Mouse (Mus musculus): ENCODE results near the gene Chst13. TPM values are rescaled to one million over a fixed set of nuclear protein-coding genes. Genes with fewer than 3 reads are reported as not detected.

Gene Chst13
- polyA plus RNA-seq, 1 experiment: not detected

GRCm38 (mm10) chr6:90317510-90318258 lies 7.3 kb downstream of the Chst13 start:
- H3K27ac ChIP-seq (ENCODE audit: insufficient read depth, low read length): no peak overlapping the region
- H3K4me3 ChIP-seq (ENCODE audit: low read depth, low read length): no peak overlapping the region
- TF ChIP-seq POLR2A (IDR thresholded peaks at IDR 0.05; ENCODE audit: insufficient read depth, low read length): no peak
- no peak for TF ChIP-seq EP300 (IDR thresholded peaks at IDR 0.05; ENCODE audit: insufficient read depth, low read depth, low read length)
- no peak for TF ChIP-seq CTCF (IDR thresholded peaks at IDR 0.05; ENCODE audit: low read depth, low read length)
- no peaks in the 10 kb centered on the region for H3K36me3 ChIP-seq (ENCODE audit: control insufficient read depth, insufficient read depth, low read length, poor library complexity, severe bottlenecking)
- no peak overlapping the region for H3K9ac ChIP-seq (ENCODE audit: low read depth, poor library complexity, severe bottlenecking)
- no peaks in the 10 kb centered on the region for H3K4me1 ChIP-seq (ENCODE audit: control insufficient read depth, insufficient read depth, low read length)
- H3K9me3 ChIP-seq (replicated peaks; ENCODE audit: control insufficient read depth, insufficient read depth, low read length, poor library complexity, severe bottlenecking): peaks cover 5% of the 10 kb centered on the region; the same call in 1 of the 2 replicates
- H3K27me3 ChIP-seq (ENCODE audit: control insufficient read depth, insufficient read depth, low read length, poor library complexity, severe bottlenecking): no peaks in the 10 kb centered on the region

GRCm38 (mm10) chr6:90315961-90316360 lies 9.0 kb downstream of the Chst13 start:
- Histone ChIP-seq H3K4me3 (ENCODE audit: low read depth, low read length) (no peak overlapping the region), H3K4me1 (ENCODE audit: control insufficient read depth, insufficient read depth, low read length) (no peaks in the 10 kb centered on the region), H3K36me3 (ENCODE audit: control insufficient read depth, insufficient read depth, low read length, poor library complexity, severe bottlenecking) (no peaks in the 10 kb centered on the region), H3K27me3 (ENCODE audit: control insufficient read depth, insufficient read depth, low read length, poor library complexity, severe bottlenecking) (no peaks in the 10 kb centered on the region), H3K9me3 (replicated peaks; ENCODE audit: control insufficient read depth, insufficient read depth, low read length, poor library complexity, severe bottlenecking) (peaks cover 17% of the 10 kb centered on the region), H3K9ac (ENCODE audit: low read depth, poor library complexity, severe bottlenecking) (no peak overlapping the region), H3K27ac (ENCODE audit: insufficient read depth, low read length) (no peak overlapping the region)
- TF ChIP-seq EP300 (IDR thresholded peaks at IDR 0.05; ENCODE audit: insufficient read depth, low read depth, low read length) (no peak), CTCF (IDR thresholded peaks at IDR 0.05; ENCODE audit: low read depth, low read length) (no peak), POLR2A (IDR thresholded peaks at IDR 0.05; ENCODE audit: insufficient read depth, low read length) (no peak)

- Histone ChIP-seq H3K27me3 (ENCODE audit: control insufficient read depth, insufficient read depth, low read length, poor library complexity, severe bottlenecking) (peaks cover 7% of the 10 kb centered on the region), H3K27ac (ENCODE audit: insufficient read depth, low read length) (no peak overlapping the region), H3K4me3 (ENCODE audit: low read depth, low read length) (peak overlapping the region; percentile 31), H3K4me1 (ENCODE audit: control insufficient read depth, insufficient read depth, low read length) (no peaks in the 10 kb centered on the region), H3K36me3 (ENCODE audit: control insufficient read depth, insufficient read depth, low read length, poor library complexity, severe bottlenecking) (no peaks in the 10 kb centered on the region), H3K9ac (ENCODE audit: low read depth, poor library complexity, severe bottlenecking) (no peak overlapping the region), H3K9me3 (replicated peaks; ENCODE audit: control insufficient read depth, insufficient read depth, low read length, poor library complexity, severe bottlenecking) (peaks cover 21% of the 10 kb centered on the region)
- TF ChIP-seq EP300 (IDR thresholded peaks at IDR 0.05; ENCODE audit: insufficient read depth, low read depth, low read length) (no peak), CTCF (IDR thresholded peaks at IDR 0.05; ENCODE audit: low read depth, low read length) (no peak), POLR2A (IDR thresholded peaks at IDR 0.05; ENCODE audit: insufficient read depth, low read length) (no peak)
Measured at GRCm38 (mm10) chr6:90308839-90309778, 15.9 kb downstream of the Chst13 start.

- peaks cover 7% of the 10 kb centered on the region for H3K27me3 ChIP-seq (ENCODE audit: control insufficient read depth, insufficient read depth, low read length, poor library complexity, severe bottlenecking)
- H3K9ac ChIP-seq (ENCODE audit: low read depth, poor library complexity, severe bottlenecking): no peak overlapping the region
- no peaks in the 10 kb centered on the region for H3K36me3 ChIP-seq (ENCODE audit: control insufficient read depth, insufficient read depth, low read length, poor library complexity, severe bottlenecking)
- H3K9me3 ChIP-seq (replicated peaks; ENCODE audit: control insufficient read depth, insufficient read depth, low read length, poor library complexity, severe bottlenecking): peaks cover 12% of the 10 kb centered on the region
- no peaks in the 10 kb centered on the region for H3K4me1 ChIP-seq (ENCODE audit: control insufficient read depth, insufficient read depth, low read length)
- TF ChIP-seq POLR2A (IDR thresholded peaks at IDR 0.05; ENCODE audit: insufficient read depth, low read length) (no peak), CTCF (IDR thresholded peaks at IDR 0.05; ENCODE audit: low read depth, low read length) (no peak), EP300 (IDR thresholded peaks at IDR 0.05; ENCODE audit: insufficient read depth, low read depth, low read length) (no peak)
- H3K27ac ChIP-seq (ENCODE audit: insufficient read depth, low read length): no peak overlapping the region
- no peak overlapping the region for H3K4me3 ChIP-seq (ENCODE audit: low read depth, low read length)
Measured at GRCm38 (mm10) chr6:90306315-90306975, 18.5 kb downstream of the Chst13 start.

GRCm38 (mm10) chr6:90300919-90301318 lies 24.1 kb downstream of the Chst13 start, which contains the start of gene BC048671:
Gene BC048671 (plus strand): TSS chr6:90301219.
- H3K27me3 ChIP-seq (ENCODE audit: control insufficient read depth, insufficient read depth, low read length, poor library complexity, severe bottlenecking): no peaks in the 10 kb centered on the region
- no peaks in the 10 kb centered on the region for H3K4me1 ChIP-seq (ENCODE audit: control insufficient read depth, insufficient read depth, low read length)
- no peaks in the 10 kb centered on the region for H3K9me3 ChIP-seq (replicated peaks; ENCODE audit: control insufficient read depth, insufficient read depth, low read length, poor library complexity, severe bottlenecking)
- TF ChIP-seq CTCF (IDR thresholded peaks at IDR 0.05; ENCODE audit: low read depth, low read length) (no peak), POLR2A (IDR thresholded peaks at IDR 0.05; ENCODE audit: insufficient read depth, low read length) (no peak), EP300 (IDR thresholded peaks at IDR 0.05; ENCODE audit: insufficient read depth, low read depth, low read length) (no peak)
- H3K36me3 ChIP-seq (ENCODE audit: control insufficient read depth, insufficient read depth, low read length, poor library complexity, severe bottlenecking): no peaks in the 10 kb centered on the region
- no peak within 1 kb of the TSS for H3K27ac ChIP-seq (ENCODE audit: insufficient read depth, low read length)
- no peak within 1 kb of the TSS for H3K4me3 ChIP-seq (ENCODE audit: low read depth, low read length)
- no peak within 1 kb of the TSS for H3K9ac ChIP-seq (ENCODE audit: low read depth, poor library complexity, severe bottlenecking)

Measured in ES-Bruce4 (cell line).